ENCODE assay signal across 8 mouse cellular contexts in genomic region chr1:86669552-86670273, GRCm38 (mm10). TPM values are rescaled to one million over a fixed set of nuclear protein-coding genes. Genes with fewer than 3 reads are reported as not detected.
DNase-seq lines count a peak whose midpoint lies in the region; ATAC-seq lines count a peak whose summit lies in the region.

No protein-coding gene starts in this region.

- intact Hi-C loops in gastrocnemius, postnatal 14 days (cut with DNase I; ENCODE audit: low total_unique reads) = loop anchor here (5.0 to 10.0 kb wide), 2 partner anchors 373 to 515 kb away; partner anchors contain the start of gene Prss56

- no peak for ATAC-seq in activated CD4-positive, CD25-positive, alpha-beta regulatory T cell, adult 4 months

- peak; percentile 78 for DNase-seq in adrenal gland, postnatal 25 days
- peak; percentile 89 for DNase-seq in embryo, embryonic 11 days
- peak; percentile 84 for DNase-seq in gastrocnemius, postnatal 14 days
- DNase-seq in hindlimb bud, embryonic 11.5 days (ENCODE audit: extremely low spot score, low read depth, low spot score) = peak; percentile 24
- peak; percentile 46 for DNase-seq in left cerebral cortex, adult 11 months (ENCODE audit: low spot score)
- DNase-seq in lung, postnatal 25 days (ENCODE audit: low spot score) = peak; percentile 59
- peak; percentile 68 to 79 for DNase-seq in right cerebral cortex, adult 2 months (ENCODE audit: low spot score in 2 of 2)

RNA-seq across cellular contexts. Expression of gene Nppc, which starts 0.7 kb away (rescaled TPM):
- total RNA-seq in adrenal gland, postnatal 25 days (2021) = not detected in 2 replicates
- 1 to 10 TPM in 1 of 2 experiments, under 1 TPM in 1; 0.51 to 2.3 TPM for total RNA-seq in gastrocnemius, postnatal 14 days (2021)
- not detected for polyA plus RNA-seq in activated CD4-positive, CD25-positive, alpha-beta regulatory T cell, adult 4 months (2017; shearing (Covaris generic))

RNA-seq across cellular contexts. Expression of gene Dis3l2, which starts 33.9 kb away (rescaled TPM):
- 14.2 and 18.9 TPM in 2 replicates for total RNA-seq in adrenal gland, postnatal 25 days (2021)
- 10 to 100 TPM; 11.1 to 12.0 TPM for total RNA-seq in gastrocnemius, postnatal 14 days (2021)
- 10 to 100 TPM; 18.9 to 20.4 TPM for polyA plus RNA-seq in activated CD4-positive, CD25-positive, alpha-beta regulatory T cell, adult 4 months (2017; shearing (Covaris generic))

Comparison
In these comparisons a context has a peak if more than half of its experiments do, and no peak if none do; other contexts are left out.
1. DNase-seq: peak in every context shown above with its lines; median percentile 89 in embryo, embryonic 11 days; 84 in gastrocnemius, postnatal 14 days; 78 in adrenal gland, postnatal 25 days; 74 in right cerebral cortex, adult 2 months; 59 in lung, postnatal 25 days; 46 in left cerebral cortex, adult 11 months; 24 in hindlimb bud, embryonic 11.5 days.